Mouse (Mus musculus): ENCODE data around the gene Rnase2b. TPM values are rescaled to one million over a fixed set of nuclear protein-coding genes. Genes with fewer than 3 reads are reported as not detected.

The Rnase2b gene
- polyA plus RNA-seq, 1 experiment: not detected

Other genes with a start within 250 kb of the Rnase2b start
- gene Osgep, start 237.4 kb upstream of the Rnase2b start, polyA plus RNA-seq (2012; rRNA removed): 66.7 and 70.0 TPM in 2 replicates
- 60.2 and 60.5 TPM in 2 replicates for gene Apex1, start 237.3 kb upstream of the Rnase2b start, polyA plus RNA-seq (2012; rRNA removed)
- 156 and 184 TPM in 2 replicates for gene Pip4p1, start 231.4 kb upstream of the Rnase2b start, polyA plus RNA-seq (2012; rRNA removed)
- gene Pnp, start 231.2 kb upstream of the Rnase2b start, polyA plus RNA-seq (2012; rRNA removed): 27.2 and 30.1 TPM in 2 replicates
- gene Gm49342, start 217.7 kb upstream of the Rnase2b start, polyA plus RNA-seq (2012; rRNA removed): 25.7 and 37.9 TPM in 2 replicates
- gene Pnp2, start 206.3 kb upstream of the Rnase2b start, polyA plus RNA-seq (2012; rRNA removed): 1.3 and 1.7 TPM in 2 replicates
- 0.16 TPM in 1 of 2 replicates, not detected in the other for gene Rnase10, start 154.5 kb upstream of the Rnase2b start, polyA plus RNA-seq (2012; rRNA removed)
- gene Rnase9, start 120.4 kb upstream of the Rnase2b start, polyA plus RNA-seq (2012; rRNA removed): not detected in 2 replicates
- gene Rnase11, start 112.1 kb upstream of the Rnase2b start, polyA plus RNA-seq (2012; rRNA removed): not detected in 2 replicates
- gene Rnase12, start 104.6 kb upstream of the Rnase2b start, polyA plus RNA-seq (2012; rRNA removed): 0.20 TPM in 1 of 2 replicates, not detected in the other
- not detected in 2 replicates for gene Olfr750, start 87.8 kb upstream of the Rnase2b start, polyA plus RNA-seq (2012; rRNA removed)
- 20.3 and 27.1 TPM in 2 replicates for gene Rnase4, start 71.2 kb upstream of the Rnase2b start, polyA plus RNA-seq (2012; rRNA removed)
- 4.2 and 6.9 TPM in 2 replicates for gene Ang, start 71.1 kb upstream of the Rnase2b start, polyA plus RNA-seq (2012; rRNA removed)
- not detected in 2 replicates for gene Eddm3b, start 47.8 kb upstream of the Rnase2b start, polyA plus RNA-seq (2012; rRNA removed)
- gene Rnase6, start 38.4 kb upstream of the Rnase2b start, polyA plus RNA-seq (2012; rRNA removed): 0.38 and 0.56 TPM in 2 replicates
- gene Rnase1, start 15.5 kb upstream of the Rnase2b start, polyA plus RNA-seq (2012; rRNA removed): 0.72 and 0.99 TPM in 2 replicates
- gene Ang2, start 36.9 kb downstream of the Rnase2b start, polyA plus RNA-seq (2012; rRNA removed): not detected in 2 replicates
- gene Ear14, start 41.1 kb downstream of the Rnase2b start, polyA plus RNA-seq (2012; rRNA removed): not detected in 2 replicates
- gene Rnase2a, start 93.9 kb downstream of the Rnase2b start, polyA plus RNA-seq (2012; rRNA removed): not detected in 2 replicates
- gene Gm7247, start 199.5 kb downstream of the Rnase2b start, polyA plus RNA-seq (2012; rRNA removed): not detected in 2 replicates
- not detected in 2 replicates for gene Vmn2r88, start 248.6 kb downstream of the Rnase2b start, polyA plus RNA-seq (2012; rRNA removed)

Data from frontal cortex, adult 2 months (tissue).